Mouse (Mus musculus) forebrain, embryonic 16.5 days (tissue): Measurements from ENCODE around the gene Gm5475. TPM values are rescaled to one million over a fixed set of nuclear protein-coding genes. Genes with fewer than 3 reads are reported as not detected.
A peak's percentile ranks its signal among the peaks of the same experiment; 100 is the strongest.

Experiments used
- ATAC-seq: fragments of 200-750 bp; cut with Nextera tagmentation; 2 replicates; pipeline ENCODE4 v1.8.0; 2017; ENCODE audit warnings: mild to moderate bottlenecking, moderate library complexity
- H3K27ac ChIP-seq: fragments of 300-500 bp; sonication (generic); 2 replicates; pipeline ENCODE4 v1.5.1; 2014; ENCODE audit warnings: low read length, control low read depth
- H3K27me3 ChIP-seq: fragments of 300-500 bp; sonication (generic); replicated peaks from 2 replicates; pipeline ENCODE4 v1.6.1; 2014; ENCODE audit warnings: low read length; ENCODE audit not compliant: control insufficient read depth, insufficient read depth
- H3K36me3 ChIP-seq: fragments of 300-500 bp; sonication (generic); 2 replicates; pipeline ENCODE4 v1.6.1; 2014; ENCODE audit not compliant: control insufficient read depth, insufficient read depth
- H3K4me1 ChIP-seq: fragments of 300-500 bp; sonication (generic); replicated peaks from 2 replicates; pipeline ENCODE4 v1.6.1; 2014; ENCODE audit warnings: low read length; ENCODE audit not compliant: control insufficient read depth, insufficient read depth
- H3K4me2 ChIP-seq: fragments of 300-500 bp; sonication (generic); 2 replicates; pipeline ENCODE4 v1.6.1; 2014; ENCODE audit warnings: mild to moderate bottlenecking, low read length, control low read depth
- H3K4me3 ChIP-seq: fragments of 300-500 bp; sonication (generic); replicated peaks from 2 replicates; pipeline ENCODE4 v1.5.1; 2014; ENCODE audit warnings: mild to moderate bottlenecking, low read length, control low read depth
- H3K9ac ChIP-seq: fragments of 300-500 bp; sonication (generic); replicated peaks from 2 replicates; pipeline ENCODE4 v1.6.1; 2014; ENCODE audit warnings: low read depth, low read length, control low read depth
- H3K9me3 ChIP-seq: fragments of 300-500 bp; sonication (generic); 2 replicates; pipeline ENCODE4 v1.6.1; 2016; ENCODE audit warnings: low read length; ENCODE audit not compliant: control insufficient read depth
- WGBS: fragments of 180-500 bp; shearing (Covaris S2); extraction: QIAGEN DNeasy Blood & Tissue Kit; methylation state at CpG from one replicate; pipeline ENCODE4 v1.1.7; 2014; 5-methylcytosine and 5-hydroxymethylcytosine counted together
- polyA plus RNA-seq: library from polyadenylated mRNA; unstranded; fragments of >200 nt; fragmentation: Nextera tagmentation; extraction: Ambion mirVana; gene quantifications from 2 replicates; pipeline ENCODE4 v1.2.1, GENCODE M21; 2015

Gene Gm5475
- polyA plus RNA-seq, 1 experiment from 2014 or later: 0.09 TPM

GRCm38 (mm10) chr15:100419901-100420745, 1.8 kb upstream of the Gm5475 start:
- Histone ChIP-seq H3K9ac (no peak overlapping the region), H3K4me1 (peaks cover 27% of the 10 kb centered on the region), H3K4me3 (no peak overlapping the region), H3K27ac (no peak overlapping the region), H3K4me2 (no peak overlapping the region), H3K9me3 (no peaks in the 10 kb centered on the region), H3K36me3 (no peaks in the 10 kb centered on the region), H3K27me3 (peaks cover 17% of the 10 kb centered on the region)
- 71% methylated on average over 9 of the region's 9 CpGs for WGBS
- ATAC-seq: no peak

GRCm38 (mm10) chr15:100421059-100421757, 739 bp upstream of the Gm5475 start:
- peaks cover 27% of the 10 kb centered on the region for H3K27me3 ChIP-seq
- peak overlapping the region; percentile 74 for H3K4me2 ChIP-seq
- no peaks in the 10 kb centered on the region for H3K9me3 ChIP-seq
- H3K4me3 ChIP-seq: no peak overlapping the region; the same call in none of the 2 replicates
- no peak for ATAC-seq
- no peaks in the 10 kb centered on the region for H3K36me3 ChIP-seq
- H3K9ac ChIP-seq: no peak overlapping the region
- H3K27ac ChIP-seq: no peak overlapping the region
- WGBS: 49% methylated on average over 8 of the region's 8 CpGs
- peaks cover 27% of the 10 kb centered on the region for H3K4me1 ChIP-seq

- H3K9me3 ChIP-seq: no peaks in the 10 kb centered on the region
- WGBS: under 1% methylated on average over 36 of the region's 44 CpGs
- ATAC-seq: peak; percentile 62
These were observed 529 bp downstream of the Gm5475 start for GRCm38 (mm10) chr15:100422476-100422875.

GRCm38 (mm10) chr15:100422899-100423860, 1.2 kb downstream of the Gm5475 start:
- ATAC-seq: peak; percentile 99
- Histone ChIP-seq H3K9me3 (no peaks in the 10 kb centered on the region), H3K4me3 (peak overlapping the region; percentile 88), H3K4me1 (peaks cover 27% of the 10 kb centered on the region), H3K9ac (peak overlapping the region; percentile 85), H3K27ac (no peak overlapping the region), H3K36me3 (no peaks in the 10 kb centered on the region), H3K4me2 (peak overlapping the region; percentile 74), H3K27me3 (peaks cover 27% of the 10 kb centered on the region)
- under 1% methylated on average over 65 of the region's 65 CpGs for WGBS

More at GRCm38 (mm10) chr15:100422476-100422875, 529 bp downstream of the Gm5475 start:
- peak overlapping the region; percentile 85 for H3K9ac ChIP-seq
- peaks cover 27% of the 10 kb centered on the region for H3K4me1 ChIP-seq
- no peaks in the 10 kb centered on the region for H3K36me3 ChIP-seq
- H3K27ac ChIP-seq: no peak overlapping the region; the same call in 1 of the 2 replicates
- H3K4me3 ChIP-seq: peak overlapping the region; percentile 88
- peaks cover 27% of the 10 kb centered on the region for H3K27me3 ChIP-seq
- H3K4me2 ChIP-seq: peak overlapping the region; percentile 74

- H3K9me3 ChIP-seq: no peaks in the 10 kb centered on the region
- H3K4me3 ChIP-seq: peak overlapping the region; percentile 88
- no peak overlapping the region for H3K9ac ChIP-seq
- no peak for ATAC-seq
- 2% methylated on average over 14 of the region's 14 CpGs for WGBS
- H3K4me1 ChIP-seq: peaks cover 27% of the 10 kb centered on the region
- peak overlapping the region; percentile 74 for H3K4me2 ChIP-seq
- no peak overlapping the region for H3K27ac ChIP-seq
- H3K27me3 ChIP-seq: peaks cover 27% of the 10 kb centered on the region
- H3K36me3 ChIP-seq: no peaks in the 10 kb centered on the region
These were observed 2.0 kb downstream of the Gm5475 start for GRCm38 (mm10) chr15:100423916-100424315.

GRCm38 (mm10) chr15:100424396-100425122, 2.6 kb downstream of the Gm5475 start, which contains the start of gene Slc11a2:
TSS of gene Slc11a2 (minus strand) at chr15:100425072.
- Histone ChIP-seq H3K4me1 (peaks cover 27% of the 10 kb centered on the region), H3K27ac (no peak within 1 kb of the TSS), H3K4me2 (peak within 1 kb of the TSS; percentile 74), H3K36me3 (no peaks in the 10 kb centered on the region), H3K4me3 (peak within 1 kb of the TSS; percentile 88), H3K9ac (no peak within 1 kb of the TSS), H3K27me3 (peaks cover 27% of the 10 kb centered on the region), H3K9me3 (no peaks in the 10 kb centered on the region)
- WGBS: 22% methylated on average over 17 of the region's 17 CpGs
- ATAC-seq: no peak

- no peaks in the 10 kb centered on the region for H3K36me3 ChIP-seq
- 86% methylated on average over 13 of the region's 13 CpGs for WGBS
These were observed 6.5 kb downstream of the Gm5475 start for GRCm38 (mm10) chr15:100428296-100428905.

GRCm38 (mm10) chr15:100429959-100430565, 8.1 kb downstream of the Gm5475 start:
- 67% methylated on average over 11 of the region's 11 CpGs for WGBS
- 0 out of 2 replicates have a peak, but pooled peaks have one; percentile 20 for ATAC-seq
- H3K4me1 ChIP-seq: no peaks in the 10 kb centered on the region

More at GRCm38 (mm10) chr15:100428296-100428905, 6.5 kb downstream of the Gm5475 start:
- H3K9me3 ChIP-seq: no peaks in the 10 kb centered on the region
- H3K4me1 ChIP-seq: peaks cover 7% of the 10 kb centered on the region; the same call in 1 of the 2 replicates
- no peak for ATAC-seq
- no peak overlapping the region for H3K9ac ChIP-seq
- H3K4me3 ChIP-seq: no peak overlapping the region
- no peak overlapping the region for H3K27ac ChIP-seq
- peaks cover 26% of the 10 kb centered on the region for H3K27me3 ChIP-seq
- no peak overlapping the region for H3K4me2 ChIP-seq

More at GRCm38 (mm10) chr15:100429959-100430565, 8.1 kb downstream of the Gm5475 start:
- H3K9ac ChIP-seq: no peak overlapping the region
- H3K27me3 ChIP-seq: peaks cover 11% of the 10 kb centered on the region
- no peak overlapping the region for H3K27ac ChIP-seq
- H3K4me3 ChIP-seq: no peak overlapping the region
- no peak overlapping the region for H3K4me2 ChIP-seq
- H3K9me3 ChIP-seq: no peaks in the 10 kb centered on the region
- no peaks in the 10 kb centered on the region for H3K36me3 ChIP-seq
